Mouse (Mus musculus): ENCODE measurements around the gene Hoxd9. TPM values are rescaled to one million over a fixed set of nuclear protein-coding genes. Genes with fewer than 3 reads are reported as not detected.

Gene Hoxd9
- total and polyA plus RNA-seq, 2 experiments from 2014 or later: not detected

GRCm38 (mm10) chr2:74745540-74746297 is 48.2 kb downstream of the Hoxd9 start:
- no peak for ATAC-seq
- H3K4me3 ChIP-seq (ENCODE audit: low read length): peak overlapping the region; percentile 24; the same call in 1 of the 2 replicates
- peak overlapping the region; percentile 24 for H3K9ac ChIP-seq (replicated peaks; ENCODE audit: low read length)
- H3K9me3 ChIP-seq (ENCODE audit: low read length): no peaks in the 10 kb centered on the region
- TF ChIP-seq CTCF (IDR thresholded peaks at IDR 0.05; ENCODE audit: low read depth): no peak
- H3K4me2 ChIP-seq (ENCODE audit: low read depth, low read length): peak overlapping the region; percentile 51
- peaks cover 85% of the 10 kb centered on the region for H3K27me3 ChIP-seq (ENCODE audit: insufficient read depth, low read length)
- no peaks in the 10 kb centered on the region for H3K4me1 ChIP-seq (ENCODE audit: insufficient read depth, low read length)
- 10% methylated on average over 6 of the region's 6 CpGs for WGBS
- peak overlapping the region; percentile 78; the same call in 1 of the 2 replicates for H3K27ac ChIP-seq
- DNase-seq (ENCODE audit: low spot score): peak; percentile 39
- H3K36me3 ChIP-seq (ENCODE audit: insufficient read depth, low read length): no peaks in the 10 kb centered on the region

DNA sequence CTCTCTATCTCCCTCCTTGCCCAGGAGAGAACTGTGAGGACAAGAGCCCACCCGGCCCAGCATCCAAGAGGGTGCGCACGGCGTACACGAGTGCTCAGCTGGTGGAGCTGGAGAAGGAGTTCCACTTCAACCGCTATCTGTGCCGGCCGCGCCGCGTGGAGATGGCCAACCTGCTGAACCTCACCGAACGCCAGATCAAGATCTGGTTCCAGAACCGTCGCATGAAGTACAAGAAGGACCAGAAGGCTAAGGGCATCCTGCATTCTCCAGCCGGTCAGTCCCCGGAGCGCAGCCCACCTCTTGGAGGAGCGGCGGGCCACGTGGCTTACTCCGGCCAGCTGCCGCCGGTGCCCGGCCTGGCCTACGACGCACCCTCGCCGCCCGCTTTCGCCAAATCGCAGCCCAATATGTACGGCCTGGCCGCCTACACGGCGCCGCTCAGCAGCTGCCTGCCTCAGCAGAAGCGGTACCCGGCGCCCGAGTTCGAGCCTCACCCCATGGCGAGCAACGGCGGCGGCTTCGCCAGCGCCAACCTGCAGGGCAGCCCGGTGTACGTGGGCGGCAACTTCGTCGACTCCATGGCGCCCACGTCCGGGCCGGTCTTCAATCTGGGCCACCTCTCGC is 48.9 kb downstream of the Hoxd9 start:
- Histone ChIP-seq H3K4me3 (ENCODE audit: low read length) (peak overlapping the region; percentile 24), H3K27ac (peak overlapping the region; percentile 78), H3K36me3 (ENCODE audit: insufficient read depth, low read length) (no peaks in the 10 kb centered on the region), H3K4me1 (ENCODE audit: insufficient read depth, low read length) (no peaks in the 10 kb centered on the region), H3K27me3 (ENCODE audit: insufficient read depth, low read length) (peaks cover 88% of the 10 kb centered on the region), H3K4me2 (ENCODE audit: low read depth, low read length) (peak overlapping the region; percentile 51), H3K9ac (replicated peaks; ENCODE audit: low read length) (peak overlapping the region; percentile 38), H3K9me3 (ENCODE audit: low read length) (no peaks in the 10 kb centered on the region)
- under 1% methylated on average over 57 of the region's 58 CpGs for WGBS
- ATAC-seq (no peak), DNase-seq (ENCODE audit: low spot score) (peak; percentile 19)
- TF ChIP-seq CTCF (IDR thresholded peaks at IDR 0.05; ENCODE audit: low read depth): no peak

- peak overlapping the region; percentile 51 for H3K4me2 ChIP-seq (ENCODE audit: low read depth, low read length)
- peak overlapping the region; percentile 38 for H3K9ac ChIP-seq (replicated peaks; ENCODE audit: low read length)
- ATAC-seq (no peak), DNase-seq (ENCODE audit: low spot score) (peak; percentile 38)
- no peaks in the 10 kb centered on the region for H3K9me3 ChIP-seq (ENCODE audit: low read length)
- H3K36me3 ChIP-seq (ENCODE audit: insufficient read depth, low read length): no peaks in the 10 kb centered on the region
- H3K27ac ChIP-seq: peak overlapping the region; percentile 78
- H3K4me1 ChIP-seq (ENCODE audit: insufficient read depth, low read length): no peaks in the 10 kb centered on the region
- H3K27me3 ChIP-seq (ENCODE audit: insufficient read depth, low read length): peaks cover 88% of the 10 kb centered on the region
- peak overlapping the region; percentile 24 for H3K4me3 ChIP-seq (ENCODE audit: low read length)
- WGBS: 4% methylated on average over 24 of the region's 24 CpGs
- no peak for TF ChIP-seq CTCF (IDR thresholded peaks at IDR 0.05; ENCODE audit: low read depth)
Observed at GRCm38 (mm10) chr2:74747006-74747405, 49.5 kb downstream of the Hoxd9 start.

DNA sequence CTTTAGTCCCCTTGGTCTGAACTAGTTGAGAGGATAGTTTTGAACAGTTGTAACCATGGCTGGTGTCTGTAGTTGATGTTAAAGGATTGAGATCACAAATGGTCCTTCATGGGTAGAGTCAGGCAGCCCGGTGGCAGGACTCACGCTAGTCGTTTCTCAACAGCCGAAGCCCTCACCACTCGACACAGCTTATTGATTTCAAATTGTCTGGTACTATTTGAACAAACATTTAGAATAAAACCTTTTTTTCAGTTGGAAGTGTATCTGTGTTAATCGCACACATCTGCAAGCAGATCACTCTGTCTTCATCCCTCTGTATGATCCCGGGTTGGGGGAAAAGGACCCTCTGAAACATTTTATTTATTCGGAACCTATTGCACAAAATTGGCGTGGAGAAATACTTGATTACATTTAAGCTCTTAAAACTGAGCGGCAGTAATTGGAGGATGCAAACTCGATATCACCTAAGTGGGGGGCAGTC is 50.2 kb downstream of the Hoxd9 start:
- Histone ChIP-seq H3K36me3 (ENCODE audit: insufficient read depth, low read length) (no peaks in the 10 kb centered on the region), H3K4me1 (ENCODE audit: insufficient read depth, low read length) (no peaks in the 10 kb centered on the region), H3K4me3 (ENCODE audit: low read length) (peak overlapping the region; percentile 24), H3K27me3 (ENCODE audit: insufficient read depth, low read length) (peaks cover 88% of the 10 kb centered on the region), H3K9ac (replicated peaks; ENCODE audit: low read length) (peak overlapping the region; percentile 31), H3K9me3 (ENCODE audit: low read length) (no peaks in the 10 kb centered on the region), H3K4me2 (ENCODE audit: low read depth, low read length) (peak overlapping the region; percentile 51), H3K27ac (peak overlapping the region; percentile 78)
- ATAC-seq: no peak
- no peak for TF ChIP-seq CTCF (IDR thresholded peaks at IDR 0.05; ENCODE audit: low read depth)
- peak; percentile 36 for DNase-seq (ENCODE audit: low spot score)
- 5% methylated on average over 11 of the region's 11 CpGs for WGBS

DNA sequence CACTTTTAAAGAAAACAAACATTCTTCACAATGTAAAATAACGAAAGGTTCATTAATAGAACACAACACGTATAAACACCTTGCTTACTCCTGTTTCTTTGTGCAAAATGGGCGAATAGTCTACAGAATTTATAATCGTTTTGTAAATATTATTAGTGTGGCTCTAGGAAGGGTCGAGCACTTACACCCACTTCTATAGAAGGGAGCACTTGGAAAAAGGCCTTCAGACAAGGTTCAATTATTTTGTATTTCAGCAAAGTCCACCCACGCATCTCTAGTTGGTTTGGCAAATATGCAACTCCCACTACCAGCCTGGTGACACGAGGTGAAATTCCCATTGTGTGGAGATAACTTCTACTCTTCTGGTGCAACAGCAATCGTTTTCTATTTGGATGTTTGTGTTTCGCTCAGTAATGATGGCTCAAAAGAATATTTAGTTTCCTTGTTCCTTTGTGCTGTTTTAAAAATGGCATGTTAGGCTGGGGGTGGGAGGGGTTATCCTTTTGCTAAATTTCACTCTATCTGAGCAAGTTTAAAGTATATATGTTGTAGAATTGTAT is 51.0 kb downstream of the Hoxd9 start:
- peaks cover 89% of the 10 kb centered on the region for H3K27me3 ChIP-seq (ENCODE audit: insufficient read depth, low read length)
- WGBS: 5% methylated on average over 9 of the region's 9 CpGs
- no peaks in the 10 kb centered on the region for H3K36me3 ChIP-seq (ENCODE audit: insufficient read depth, low read length)
- peak; percentile 42 for DNase-seq (ENCODE audit: low spot score)
- no peak for ATAC-seq
- H3K4me1 ChIP-seq (ENCODE audit: insufficient read depth, low read length): no peaks in the 10 kb centered on the region
- H3K9me3 ChIP-seq (ENCODE audit: low read length): no peaks in the 10 kb centered on the region
- peak overlapping the region; percentile 24 for H3K4me3 ChIP-seq (ENCODE audit: low read length)
- H3K27ac ChIP-seq: peak overlapping the region; percentile 78
- H3K4me2 ChIP-seq (ENCODE audit: low read depth, low read length): peak overlapping the region; percentile 51
- no peak for TF ChIP-seq CTCF (IDR thresholded peaks at IDR 0.05; ENCODE audit: low read depth)
- peak overlapping the region; percentile 31; the same call in 1 of the 2 replicates for H3K9ac ChIP-seq (replicated peaks; ENCODE audit: low read length)

DNA sequence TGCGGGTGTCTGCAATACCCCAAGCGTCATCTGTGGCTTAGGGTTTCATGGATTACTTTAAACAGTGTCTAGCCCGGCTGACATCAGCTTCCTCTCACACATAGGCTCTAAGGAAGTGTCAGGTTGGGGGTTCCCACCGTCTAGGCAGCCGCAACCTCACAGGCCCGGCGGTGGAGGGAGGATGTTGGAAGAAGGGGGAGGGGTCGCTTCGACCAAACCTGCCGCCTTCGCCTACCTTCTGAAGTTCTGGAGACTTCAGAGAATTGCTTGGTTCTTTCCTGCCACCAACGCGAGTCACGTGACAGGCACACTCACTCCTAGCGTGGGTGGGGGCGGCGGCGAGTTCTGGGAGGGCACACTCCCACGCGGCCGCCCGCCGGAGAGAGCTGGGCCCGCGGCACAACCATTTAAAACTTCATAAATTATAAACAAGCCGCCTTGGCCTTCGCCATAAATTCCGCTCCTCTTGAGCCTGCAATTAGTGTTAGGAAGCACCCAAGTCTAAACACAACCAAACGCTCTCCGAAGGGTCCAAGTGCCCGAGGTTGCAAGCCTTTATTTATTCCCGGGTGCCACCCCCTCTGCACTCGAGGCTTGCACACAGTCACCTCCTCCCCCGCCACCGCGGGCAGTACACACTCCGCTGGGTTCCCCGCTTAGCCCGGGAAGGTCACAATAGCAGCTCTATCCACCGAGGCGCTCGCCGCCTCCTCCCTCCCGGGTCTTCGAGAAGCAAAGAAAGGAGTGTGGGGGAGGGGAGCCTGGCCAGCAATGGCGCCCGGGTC is 52.0 kb downstream of the Hoxd9 start:
- WGBS: under 1% methylated on average over 47 of the region's 47 CpGs
- Histone ChIP-seq H3K4me1 (ENCODE audit: insufficient read depth, low read length) (no peaks in the 10 kb centered on the region), H3K4me3 (ENCODE audit: low read length) (peak overlapping the region; percentile 24), H3K9me3 (ENCODE audit: low read length) (no peaks in the 10 kb centered on the region), H3K27me3 (ENCODE audit: insufficient read depth, low read length) (peaks cover 89% of the 10 kb centered on the region), H3K9ac (replicated peaks; ENCODE audit: low read length) (peak overlapping the region; percentile 30), H3K27ac (peak overlapping the region; percentile 78), H3K4me2 (ENCODE audit: low read depth, low read length) (peak overlapping the region; percentile 51), H3K36me3 (ENCODE audit: insufficient read depth, low read length) (no peaks in the 10 kb centered on the region)
- ATAC-seq (peak; percentile 83), DNase-seq (ENCODE audit: low spot score) (peak; percentile 74)
- no peak for TF ChIP-seq CTCF (IDR thresholded peaks at IDR 0.05; ENCODE audit: low read depth)

MicroRNAs encoded within 50 kb of the gene (microRNA counts, 519-probe panel; counts per million panel counts)
- 4,484 counts per million, percentile 79 among the panel's probes with 10 or more counts for microRNA mmu-miR-10b

Small RNA genes lying within 50 kb of the gene (microRNA-seq; reads per million reads assigned to microRNA genes)
- gene Gm44463 (0 reads per million in 2 experiments), gene Mir10b (10,986 to 11,055 reads per million in 2 experiments)

Other genes starting within 250 kb of the Hoxd9 start
- 28.4 and 54.2 TPM in 2 replicates for gene Lnpk, start 118.3 kb upstream of the Hoxd9 start, total RNA-seq (2014; rRNA removed)
- 40.8 and 41.0 TPM in 2 replicates for gene Lnpk, start 118.3 kb upstream of the Hoxd9 start, polyA plus RNA-seq (2015; fragmentation: Nextera tagmentation; extraction: Ambion mirVana)
- gene Evx2, start 38.2 kb upstream of the Hoxd9 start, total RNA-seq (2014; rRNA removed): 4.3 and 9.6 TPM in 2 replicates
- gene Evx2, start 38.2 kb upstream of the Hoxd9 start, polyA plus RNA-seq (2015; fragmentation: Nextera tagmentation; extraction: Ambion mirVana): 0.39 and 0.55 TPM in 2 replicates
- gene Hoxd13, start 29.4 kb upstream of the Hoxd9 start, total RNA-seq (2014; rRNA removed): 0.21 TPM in 1 of 2 replicates, not detected in the other
- 0.09 TPM in 1 of 2 replicates, not detected in the other for gene Hoxd13, start 29.4 kb upstream of the Hoxd9 start, polyA plus RNA-seq (2015; fragmentation: Nextera tagmentation; extraction: Ambion mirVana)
- gene Hoxd12, start 22.7 kb upstream of the Hoxd9 start, total RNA-seq (2014; rRNA removed): not detected in 2 replicates
- not detected in 2 replicates for gene Hoxd12, start 22.7 kb upstream of the Hoxd9 start, polyA plus RNA-seq (2015; fragmentation: Nextera tagmentation; extraction: Ambion mirVana)
- not detected in 2 replicates for gene Hoxd11, start 18.2 kb upstream of the Hoxd9 start, total RNA-seq (2014; rRNA removed)
- gene Hoxd11, start 18.2 kb upstream of the Hoxd9 start, polyA plus RNA-seq (2015; fragmentation: Nextera tagmentation; extraction: Ambion mirVana): not detected in 2 replicates
- not detected in 2 replicates for gene Hoxd10, start 5.8 kb upstream of the Hoxd9 start, total RNA-seq (2014; rRNA removed)
- gene Hoxd10, start 5.8 kb upstream of the Hoxd9 start, polyA plus RNA-seq (2015; fragmentation: Nextera tagmentation; extraction: Ambion mirVana): not detected in 2 replicates
- 0.37 and 9.2 TPM in 2 replicates for gene Hoxd8, start 6.9 kb downstream of the Hoxd9 start, total RNA-seq (2014; rRNA removed)
- 0.21 TPM in 1 of 2 replicates, not detected in the other for gene Hoxd8, start 6.9 kb downstream of the Hoxd9 start, polyA plus RNA-seq (2015; fragmentation: Nextera tagmentation; extraction: Ambion mirVana)
- gene Hoxd3, start 14.2 kb downstream of the Hoxd9 start, total RNA-seq (2014; rRNA removed): 31.3 and 36.8 TPM in 2 replicates
- 25.2 and 26.3 TPM in 2 replicates for gene Hoxd3, start 14.2 kb downstream of the Hoxd9 start, polyA plus RNA-seq (2015; fragmentation: Nextera tagmentation; extraction: Ambion mirVana)
- gene Hoxd4, start 14.2 kb downstream of the Hoxd9 start, total RNA-seq (2014; rRNA removed): 13.9 and 18.1 TPM in 2 replicates
- 1.6 and 1.9 TPM in 2 replicates for gene Hoxd4, start 14.2 kb downstream of the Hoxd9 start, polyA plus RNA-seq (2015; fragmentation: Nextera tagmentation; extraction: Ambion mirVana)
- gene Gm28230, start 29.0 kb downstream of the Hoxd9 start, total RNA-seq (2014; rRNA removed): 1.3 and 3.5 TPM in 2 replicates
- gene Gm28230, start 29.0 kb downstream of the Hoxd9 start, polyA plus RNA-seq (2015; fragmentation: Nextera tagmentation; extraction: Ambion mirVana): 0.37 and 0.70 TPM in 2 replicates
- 0.26 and 1.7 TPM in 2 replicates for gene Hoxd1, start 65.3 kb downstream of the Hoxd9 start, total RNA-seq (2014; rRNA removed)
- 0.43 and 0.46 TPM in 2 replicates for gene Hoxd1, start 65.3 kb downstream of the Hoxd9 start, polyA plus RNA-seq (2015; fragmentation: Nextera tagmentation; extraction: Ambion mirVana)
- gene Mtx2, start 128.1 kb downstream of the Hoxd9 start, total RNA-seq (2014; rRNA removed): 104 and 139 TPM in 2 replicates
- 149 and 150 TPM in 2 replicates for gene Mtx2, start 128.1 kb downstream of the Hoxd9 start, polyA plus RNA-seq (2015; fragmentation: Nextera tagmentation; extraction: Ambion mirVana)

All from hindbrain, postnatal 0 days (tissue).